Mouse (Mus musculus): Measurements from ENCODE around the gene Pcnx3.

The Pcnx3 gene

GRCm38 (mm10) chr19:5684236-5684635 is 4.5 kb downstream of the Pcnx3 start:
- no peak for DNase-seq (ENCODE audit: low spot score in 2 of 2)

DNA sequence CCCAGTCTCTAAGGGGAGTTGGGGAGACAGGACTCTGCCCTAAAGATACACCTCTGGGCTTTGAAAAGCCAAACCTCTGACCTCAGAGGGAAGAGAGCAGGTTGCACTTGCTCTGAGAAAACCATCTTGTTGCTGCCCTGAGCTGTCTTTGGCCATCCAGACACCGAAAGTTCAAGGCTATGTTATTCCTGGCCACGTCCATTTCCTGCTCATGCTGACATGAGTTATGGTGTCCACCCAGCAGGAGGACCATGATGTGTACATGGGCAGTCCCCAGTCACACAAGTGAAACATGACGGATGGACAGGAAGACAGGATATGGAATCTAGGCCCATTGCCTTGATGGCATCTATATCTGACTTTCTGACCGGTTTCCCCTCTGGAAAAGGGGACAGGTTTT is 8.3 kb downstream of the Pcnx3 start:
- DNase-seq (ENCODE audit: low spot score in 2 of 2): no peak

DNA sequence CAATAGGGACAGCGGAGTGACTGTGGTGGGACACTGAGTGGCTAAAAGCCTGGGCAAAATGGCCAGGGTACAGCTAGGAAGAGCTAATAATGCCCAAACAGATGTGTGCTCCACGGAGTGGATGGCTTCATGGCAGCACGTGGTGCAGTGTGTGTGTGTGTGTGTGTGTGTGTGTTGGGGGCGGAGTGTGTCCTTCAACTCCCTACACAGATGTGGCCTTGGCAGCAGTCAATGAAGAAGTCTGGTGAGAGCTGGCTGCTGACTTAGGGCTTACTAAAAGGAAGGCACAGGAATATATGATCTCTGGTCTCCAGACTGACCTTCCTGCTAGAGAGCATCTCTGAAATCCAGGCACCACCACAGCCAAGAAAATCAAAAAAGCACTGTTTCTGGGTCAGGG is 20.3 kb downstream of the Pcnx3 start:
- no peak for DNase-seq (ENCODE audit: low spot score in 2 of 2)

DNA sequence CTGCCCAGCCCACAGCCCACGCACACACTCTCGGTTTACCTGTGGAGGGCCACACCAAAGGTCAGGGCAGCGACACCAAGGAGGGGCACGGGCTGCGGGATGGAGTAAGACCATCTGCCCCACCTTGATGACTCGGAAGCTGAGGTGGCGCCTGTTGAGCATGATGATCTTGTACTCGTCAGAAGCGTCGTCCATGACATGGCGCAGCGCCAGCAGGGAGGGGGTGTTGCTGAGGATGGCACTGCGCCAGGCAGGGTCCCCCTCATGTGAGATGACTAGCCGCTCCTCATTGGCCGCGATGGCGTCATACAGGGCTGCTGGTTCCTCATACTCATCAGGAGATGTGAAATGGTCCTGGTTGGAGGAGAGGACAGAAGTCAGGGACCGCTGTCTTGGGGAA is 22.3 kb downstream of the Pcnx3 start:
- DNase-seq (ENCODE audit: low spot score in 2 of 2): no peak

- DNase-seq (ENCODE audit: low spot score in 2 of 2): no peak
Observed at GRCm38 (mm10) chr19:5665465-5665864, 23.2 kb downstream of the Pcnx3 start.

- no peak for DNase-seq (ENCODE audit: low spot score in 2 of 2)
Observed at GRCm38 (mm10) chr19:5664669-5665257, 23.9 kb downstream of the Pcnx3 start.

DNA sequence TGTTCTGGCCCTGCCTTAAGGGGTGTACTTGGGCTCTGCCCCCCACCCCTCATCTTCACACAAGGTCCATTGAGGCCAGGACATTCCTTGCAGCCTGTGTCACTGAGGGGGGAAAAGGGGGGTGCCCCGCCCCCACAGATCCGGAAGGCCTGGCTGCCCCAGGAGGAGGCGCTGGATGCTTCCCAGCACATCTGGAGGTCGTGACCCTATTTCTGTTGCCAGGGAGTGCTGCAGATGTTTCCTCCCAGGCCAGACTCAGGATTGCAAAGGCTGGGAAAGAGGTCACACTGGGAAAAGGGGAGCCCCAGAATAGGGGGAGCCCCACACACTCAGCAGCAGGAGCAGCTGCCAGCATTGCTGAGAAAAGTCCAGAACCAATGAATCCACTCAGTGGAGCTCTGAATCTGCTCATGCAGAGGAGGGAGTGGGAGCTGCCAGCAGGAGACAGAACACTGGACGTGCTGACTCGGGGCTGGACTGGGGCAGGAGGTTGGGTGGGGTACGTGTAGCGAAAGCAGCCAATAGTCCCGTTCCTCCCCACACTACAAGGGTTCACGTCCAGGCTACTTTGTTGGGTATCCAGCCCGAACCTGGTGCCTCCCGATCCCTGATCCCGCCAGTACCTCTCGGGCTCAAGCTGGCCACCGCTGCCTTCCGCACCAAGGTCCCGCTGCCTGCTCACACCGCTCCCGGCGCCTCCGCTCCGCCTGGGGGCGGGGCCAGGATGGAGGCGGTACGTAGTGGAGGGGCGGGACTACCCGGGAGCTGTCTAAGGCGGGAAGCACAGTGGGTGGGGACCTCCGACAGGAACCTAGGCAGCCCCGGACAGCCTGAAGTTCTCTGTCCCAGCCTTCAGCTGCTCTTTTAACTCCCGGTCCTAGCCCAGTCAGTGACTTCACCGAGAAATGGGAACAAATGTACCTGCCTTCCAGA is 25.5 kb downstream of the Pcnx3 start, which contains the start of gene Sipa1:
Gene Sipa1, minus strand, starts transcription at position 727 of the 933 bp plus-strand sequence.
- peak; percentile 93 to 96 for DNase-seq (ENCODE audit: low spot score in 2 of 2)

DNA sequence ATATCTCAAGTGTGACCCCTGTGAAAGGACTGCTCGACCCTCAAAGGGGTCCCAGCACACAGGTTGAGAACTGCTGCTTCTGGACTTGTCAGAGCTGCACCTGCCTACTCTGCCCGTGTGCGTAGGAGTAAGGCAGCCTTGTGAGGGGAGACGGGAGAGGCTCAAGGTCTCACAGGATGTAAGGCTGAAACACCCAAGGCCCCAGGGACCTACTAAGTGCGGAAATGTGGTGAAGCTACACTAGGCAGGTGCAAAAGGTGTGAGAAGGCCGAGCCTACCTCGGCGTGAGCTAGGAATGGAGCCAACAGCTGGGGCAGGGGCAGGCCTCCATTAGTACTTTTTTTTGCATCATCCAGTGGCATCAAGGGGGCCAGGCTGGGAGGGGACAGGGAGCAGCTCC is 26.4 kb downstream of the Pcnx3 start:
- peak; percentile 44 to 53 for DNase-seq (ENCODE audit: low spot score in 2 of 2)

DNA sequence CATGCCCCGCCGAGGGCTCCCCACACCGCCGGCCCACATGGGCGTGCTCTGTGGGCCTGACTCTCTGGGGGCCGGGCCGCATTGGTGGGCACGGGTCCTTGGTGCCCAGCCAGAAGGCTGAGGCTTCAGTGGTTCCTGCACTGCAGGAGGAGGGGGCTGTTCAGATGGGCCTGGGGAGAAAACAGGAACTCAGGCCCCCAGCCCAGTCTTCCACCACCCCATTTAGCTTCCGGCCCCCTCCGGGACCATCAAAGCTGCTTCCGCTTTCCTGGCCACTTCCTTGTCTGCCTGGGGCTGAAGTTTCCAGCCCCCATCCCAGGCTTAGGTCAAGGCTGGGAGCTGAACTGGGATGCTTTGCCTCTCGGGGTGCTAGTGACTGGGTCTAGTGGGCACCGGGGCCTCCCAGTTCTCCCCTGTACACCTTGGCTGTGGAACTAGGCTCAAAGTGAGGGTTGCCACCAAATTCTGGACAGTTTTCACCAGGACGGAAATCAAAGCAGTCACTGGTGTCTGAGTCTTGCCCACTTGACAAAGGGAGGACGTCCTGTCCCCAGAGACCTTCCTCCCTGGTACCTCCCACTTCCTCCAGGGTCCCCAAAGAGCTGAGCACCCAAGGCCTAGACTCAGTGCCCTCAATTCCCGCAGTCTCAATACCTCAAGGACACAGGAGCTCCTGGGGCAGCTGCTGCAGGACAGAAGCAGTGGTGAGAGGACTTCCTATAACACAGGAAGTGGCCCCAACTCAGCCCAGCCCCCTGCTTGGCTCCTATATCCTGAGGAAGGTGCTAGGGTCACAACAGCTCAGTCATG is 27.6 kb downstream of the Pcnx3 start:
- DNase-seq (ENCODE audit: low spot score in 2 of 2): peak; percentile 54 to 62

- DNase-seq (ENCODE audit: low spot score in 2 of 2): no peak
Observed at GRCm38 (mm10) chr19:5654720-5655298, 33.9 kb downstream of the Pcnx3 start.

- no peak for DNase-seq (ENCODE audit: low spot score in 2 of 2)
Observed at GRCm38 (mm10) chr19:5653969-5654719, 34.6 kb downstream of the Pcnx3 start.

DNA sequence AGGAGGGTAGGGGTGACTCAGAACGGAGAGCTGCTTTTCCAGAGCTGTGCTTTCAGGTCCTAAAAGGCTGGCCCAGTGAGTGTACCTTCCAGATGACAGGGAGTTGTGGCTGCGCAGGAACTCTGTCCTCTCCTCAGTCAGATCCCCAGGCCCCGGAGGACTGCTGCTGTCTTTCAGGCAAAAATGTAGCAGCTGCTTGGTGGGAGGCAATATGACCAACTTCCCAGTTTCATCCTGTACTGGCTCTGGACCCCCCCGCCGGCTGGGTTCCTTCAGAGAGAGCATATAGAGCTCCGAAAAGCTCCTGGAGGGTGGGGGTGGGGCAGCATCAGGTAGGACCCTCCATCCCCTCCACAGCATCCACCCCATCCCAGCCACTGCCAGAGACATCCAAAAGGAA is 36.1 kb downstream of the Pcnx3 start:
- no peak for DNase-seq (ENCODE audit: low spot score in 2 of 2)

DNA sequence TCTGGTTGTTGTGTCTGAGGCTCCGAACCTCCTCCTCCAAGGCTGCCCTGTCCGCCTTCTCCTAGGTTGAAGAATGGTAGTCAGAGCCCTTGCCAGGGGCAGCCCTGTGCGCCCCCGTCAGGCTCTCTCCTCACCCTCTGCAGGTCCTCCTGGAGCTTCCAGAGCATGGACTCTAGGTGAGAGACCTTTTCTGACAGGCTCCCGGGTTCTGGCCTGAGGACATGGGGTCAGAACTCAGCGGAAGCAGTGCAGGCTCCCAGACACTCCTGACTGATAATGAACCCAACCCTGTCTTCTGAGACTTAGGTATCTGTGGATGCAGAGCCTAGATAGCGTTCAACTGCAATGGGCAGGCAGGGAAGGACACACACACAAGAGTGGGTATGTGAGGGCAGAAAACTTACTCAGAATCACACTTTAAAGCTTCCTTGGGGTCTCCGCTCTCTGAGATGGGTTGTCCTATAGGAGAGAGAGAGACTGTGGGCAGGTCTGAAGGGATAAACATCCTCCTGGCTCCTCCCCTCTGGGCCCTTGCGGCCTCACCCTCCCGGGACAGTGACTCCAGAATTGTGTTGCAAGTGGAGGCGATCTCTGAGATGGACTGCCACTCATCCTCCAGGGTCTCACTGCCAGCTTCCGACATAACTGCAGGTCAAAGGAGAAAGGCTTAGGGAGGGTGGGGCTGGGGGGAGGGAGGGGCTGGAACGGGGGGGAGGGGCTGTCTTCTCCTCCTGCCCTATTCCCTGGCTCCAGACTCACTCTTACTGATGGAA is 37.0 kb downstream of the Pcnx3 start:
- DNase-seq (ENCODE audit: low spot score in 2 of 2): no peak

- DNase-seq (ENCODE audit: low spot score in 2 of 2): no peak
Observed at GRCm38 (mm10) chr19:5649298-5649741, 39.4 kb downstream of the Pcnx3 start.

GRCm38 (mm10) chr19:5648401-5649297 is 40.1 kb downstream of the Pcnx3 start:
- peak; percentile 79 to 81 for DNase-seq (ENCODE audit: low spot score in 2 of 2)

DNA sequence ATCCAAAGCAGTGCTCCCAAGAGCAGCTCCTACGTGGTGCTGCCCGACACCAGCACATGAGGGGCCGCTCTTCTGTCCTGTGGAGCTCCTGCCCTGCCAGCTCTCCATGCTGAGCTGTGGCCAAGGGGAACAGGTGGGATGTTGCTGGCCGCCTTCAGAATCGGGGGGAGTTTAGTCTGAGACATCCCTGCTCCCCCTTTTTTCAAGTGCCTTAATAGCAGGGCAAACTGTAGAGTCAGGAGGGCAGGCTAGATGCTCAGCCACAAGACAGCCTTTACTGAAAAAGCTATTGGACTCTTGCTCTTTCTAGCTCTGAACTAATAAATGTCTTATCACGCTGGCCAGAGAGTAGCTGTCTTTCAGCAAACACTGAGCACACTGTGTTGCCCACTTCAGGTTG is 40.9 kb downstream of the Pcnx3 start:
- no peak for DNase-seq (ENCODE audit: low spot score in 2 of 2)

- DNase-seq (ENCODE audit: low spot score in 2 of 2): no peak
Observed at GRCm38 (mm10) chr19:5646731-5647330, 41.9 kb downstream of the Pcnx3 start.

GRCm38 (mm10) chr19:5645280-5645679 is 43.4 kb downstream of the Pcnx3 start:
- no peak for DNase-seq (ENCODE audit: low spot score in 2 of 2)

DNA sequence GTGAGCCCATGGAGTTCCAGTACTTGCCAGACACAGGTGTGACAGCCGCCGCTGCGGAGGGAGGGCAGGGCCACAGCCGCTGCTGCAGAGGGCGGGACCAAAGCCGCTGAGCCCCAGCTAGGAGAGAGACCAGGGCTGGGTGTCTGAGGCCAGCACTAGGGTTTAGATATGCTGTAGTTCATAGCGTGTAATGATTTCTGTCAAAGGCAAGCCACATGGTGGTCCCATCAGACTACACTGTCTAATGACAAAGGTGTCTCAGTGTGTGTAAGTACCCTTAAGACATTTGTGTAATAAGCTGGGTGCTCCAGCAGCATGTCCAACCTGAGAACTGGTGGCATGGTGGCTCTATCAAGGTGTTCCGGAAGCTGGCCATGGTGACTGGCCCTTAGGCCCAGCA is 47.1 kb downstream of the Pcnx3 start:
- no peak for DNase-seq (ENCODE audit: low spot score in 2 of 2)
